Mouse (Mus musculus): Measurements from ENCODE around the gene Ror1.

- no peak for TF ChIP-seq CTCF (IDR thresholded peaks at IDR 0.05; ENCODE audit: low read depth, low read length)
- TF ChIP-seq POLR2A (IDR thresholded peaks at IDR 0.05; ENCODE audit: insufficient read depth, low read length) = no peak
- no peak for TF ChIP-seq EP300 (IDR thresholded peaks at IDR 0.05; ENCODE audit: insufficient read depth, low read depth, low read length)
These were observed 190.5 kb downstream of the Ror1 start for GRCm38 (mm10) chr4:100286111-100286541.
